Mouse (Mus musculus) MEL (cell line): ENCODE results near the gene Cd8a. TPM values are rescaled to one million over a fixed set of nuclear protein-coding genes. Genes with fewer than 3 reads are reported as not detected.
"Not testable (repeated sequence)": the region's sequence is repeated elsewhere in the genome, so short reads cannot be mapped to it uniquely, and the experiment has no call there.

ENCODE experiments used
- DNase-seq: peaks from one replicate; pipeline ENCODE4 v3.0.0; 2011; ENCODE audit warnings: low read depth, low spot score
- H3K27ac ChIP-seq: 2 replicates; pipeline ENCODE4 v1.5.1; 2012; ENCODE audit warnings: low read depth, mild to moderate bottlenecking, control low read depth, low read length, moderate library complexity; ENCODE audit not compliant: control insufficient read depth
- H3K27me3 ChIP-seq, 2 experiments: fragments of 150-350 bp in 1 of 2; sonication (generic) in 1 of 2; 2 replicates each; pipeline ENCODE4 v1.6.1; 2012; ENCODE audit warnings: low read length in 2 of 2, mild to moderate bottlenecking in 2 of 2, improper control_type of control experiment in 1 of 2, moderate library complexity in 1 of 2; ENCODE audit not compliant: insufficient read depth in 2 of 2, control insufficient read depth in 1 of 2
- H3K36me3 ChIP-seq, 2 experiments: 2 replicates each; pipeline ENCODE4 v1.6.1; 2012 to 2014; ENCODE audit warnings: low read length in 2 of 2, improper control_type of control experiment in 1 of 2, inconsistent platforms in 1 of 2, mild to moderate bottlenecking in 1 of 2; ENCODE audit not compliant: insufficient read depth in 2 of 2, control insufficient read depth in 1 of 2
- H3K4me1 ChIP-seq, 2 experiments: fragments of 150-350 bp in 1 of 2; sonication (generic) in 1 of 2; 2 replicates each; pipeline ENCODE4 v1.6.1; 2012; ENCODE audit warnings: low read length in 2 of 2, improper control_type of control experiment in 1 of 2, mild to moderate bottlenecking in 1 of 2; ENCODE audit not compliant: insufficient read depth in 2 of 2, control insufficient read depth in 1 of 2
- H3K4me3 ChIP-seq, 2 experiments: fragments of 150-350 bp in 1 of 2; sonication (generic) in 1 of 2; 2 replicates each; pipeline ENCODE4 v1.5.1; 2012; ENCODE audit warnings: low read depth in 2 of 2, low read length in 2 of 2, mild to moderate bottlenecking in 2 of 2, moderate library complexity in 2 of 2, control low read depth in 1 of 2, improper control_type of control experiment in 1 of 2; ENCODE audit not compliant: control insufficient read depth in 1 of 2, insufficient read depth in 1 of 2
- H3K79me2 ChIP-seq: 2 replicates; pipeline ENCODE4 v1.6.1; 2012; ENCODE audit warnings: mild to moderate bottlenecking, low read length, moderate library complexity; ENCODE audit not compliant: control insufficient read depth, poor library complexity, insufficient read depth
- H3K9ac ChIP-seq: 2 replicates; pipeline ENCODE4 v1.6.1; 2012; ENCODE audit warnings: low read depth, mild to moderate bottlenecking, control low read depth, low read length, moderate library complexity; ENCODE audit not compliant: control insufficient read depth, poor library complexity, severe bottlenecking
- H3K9me3 ChIP-seq: fragments of 150-350 bp; sonication (generic); replicated peaks from 2 replicates; pipeline ENCODE4 v1.6.1; 2012; ENCODE audit warnings: mild to moderate bottlenecking, low read length, improper control_type of control experiment, moderate library complexity; ENCODE audit not compliant: insufficient read depth
- CHD1 ChIP-seq: IDR thresholded peaks from 2 replicates; pipeline ENCODE4 v1.6.1; 2012; ENCODE audit warnings: low read depth, mild to moderate bottlenecking, inconsistent platforms, low read length, improper control_type of control experiment
- HCFC1 ChIP-seq: IDR thresholded peaks from 2 replicates; pipeline ENCODE4 v1.6.1; 2012; ENCODE audit warnings: low read depth, mild to moderate bottlenecking, inconsistent platforms, low read length, improper control_type of control experiment, moderate library complexity
- JUND ChIP-seq: IDR thresholded peaks from 2 replicates; pipeline ENCODE4 v1.6.1; 2011; ENCODE audit warnings: low read depth, mild to moderate bottlenecking, improper control_type of control experiment, low read length
- MAFK ChIP-seq: IDR thresholded peaks from 2 replicates; pipeline ENCODE4 v1.6.1; 2011; ENCODE audit warnings: low read depth, mild to moderate bottlenecking, low read length, improper control_type of control experiment, borderline replicate concordance
- MEF2A ChIP-seq: IDR thresholded peaks from 2 replicates; pipeline ENCODE4 v1.6.1; 2014; ENCODE audit warnings: low read depth, mild to moderate bottlenecking, inconsistent platforms, low read length, improper control_type of control experiment; ENCODE audit not compliant: poor library complexity, insufficient replicate concordance, severe bottlenecking; ENCODE audit errors: extremely low read depth
- MYB ChIP-seq: IDR thresholded peaks from 2 replicates; pipeline ENCODE4 v1.6.1; 2011; ENCODE audit warnings: mild to moderate bottlenecking, low read depth, low read length, improper control_type of control experiment
- POLR2A ChIP-seq, 2 experiments: IDR thresholded peaks; 2 replicates each; pipeline ENCODE4 v1.6.1; 2011 to 2012; ENCODE audit warnings: low read length in 2 of 2, mild to moderate bottlenecking in 2 of 2, control low read depth in 1 of 2, improper control_type of control experiment in 1 of 2, low read depth in 1 of 2, moderate library complexity in 1 of 2; ENCODE audit not compliant: control insufficient read depth in 1 of 2, insufficient read depth in 1 of 2, poor library complexity in 1 of 2
- SMC3 ChIP-seq: IDR thresholded peaks from 2 replicates; pipeline ENCODE4 v1.6.1; 2011; ENCODE audit warnings: low read depth, low read length, improper control_type of control experiment
- TBP ChIP-seq: IDR thresholded peaks from 2 replicates; pipeline ENCODE4 v1.8.0; 2011; ENCODE audit warnings: low read depth, low read length, improper control_type of control experiment
- ZNF384 ChIP-seq: IDR thresholded peaks from 2 replicates; pipeline ENCODE4 v1.6.1; 2012; ENCODE audit warnings: low read depth, mild to moderate bottlenecking, inconsistent platforms, low read length, improper control_type of control experiment
- polyA plus RNA-seq, 2 experiments: library from polyadenylated mRNA; stranded (reverse) in 1 of 2; unstranded in 1 of 2; fragments of >175 nt in 1 of 2; fragments of >200 nt in 1 of 2; gene quantifications; 2 replicates each; pipeline versions ENCODE4 v1.2.1 to v1.2.4; 2012; ENCODE audit warnings: low replicate concordance in 2 of 2, low read depth in 1 of 2; ENCODE audit not compliant: insufficient read length in 2 of 2, insufficient read depth in 1 of 2, missing spikeins in 1 of 2
- total RNA-seq: library from RNA; depleted of rRNA; stranded (reverse); fragments of 300-350 nt; gene quantifications from 2 replicates; pipeline ENCODE4 v1.2.3, GENCODE M21; 2012

The Cd8a gene
- total and polyA plus RNA-seq, 3 experiments = not detected

DNA sequence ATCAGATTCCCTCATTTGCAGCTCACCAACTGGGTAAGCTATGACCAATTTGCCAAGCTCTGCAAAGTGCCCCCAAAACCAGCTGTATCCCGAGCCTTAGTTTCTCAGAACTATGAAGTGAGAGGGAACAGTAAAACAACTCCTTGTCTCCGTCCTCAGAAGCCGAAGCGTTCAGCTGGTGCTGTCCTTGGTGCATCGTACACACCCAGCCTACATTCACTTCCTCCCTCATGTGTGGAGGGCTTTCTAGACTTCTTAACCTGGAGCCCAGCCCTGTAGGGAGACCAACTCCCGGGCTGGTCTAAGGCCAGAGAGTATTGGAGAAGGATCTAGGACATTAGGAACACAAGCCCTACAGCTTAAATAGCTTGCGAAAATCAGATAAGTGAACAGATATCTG is 42.7 kb upstream of the Cd8a start:
- Histone ChIP-seq H3K9ac (no peak overlapping the region), H3K9me3 (no peaks in the 10 kb centered on the region), H3K27me3 (peaks cover 1 to 3% of the 10 kb centered on the region in 2 experiments; a peak in 2 of 4 replicates), H3K27ac (no peak overlapping the region), H3K4me1 (no peaks in the 10 kb centered on the region), H3K4me3 (no peak overlapping the region), H3K36me3 (no peaks in the 10 kb centered on the region), H3K79me2 (no peaks in the 10 kb centered on the region)
- TF ChIP-seq SMC3 (no peak), HCFC1 (no peak), MYB (no peak)
- DNase-seq = no peak

DNA sequence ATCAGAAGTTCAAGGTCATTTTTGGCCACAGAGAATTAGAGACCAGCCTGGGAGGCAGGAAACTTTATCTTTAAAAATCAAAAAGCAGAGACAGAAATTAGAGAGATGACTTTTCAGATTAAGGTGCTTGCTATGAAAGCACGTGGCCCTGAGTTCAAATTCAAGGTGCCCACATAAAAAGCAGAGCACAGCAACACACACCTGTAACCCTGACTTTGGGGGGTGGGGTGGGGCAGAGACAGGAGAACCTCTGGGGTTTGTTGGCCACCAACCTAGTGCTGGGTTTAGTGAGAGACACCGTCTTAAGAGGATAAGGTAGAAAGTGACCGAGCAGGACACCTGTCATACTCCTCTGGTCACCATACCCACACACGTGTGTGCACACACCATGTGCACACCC is 41.7 kb upstream of the Cd8a start:
- H3K36me3 ChIP-seq, H3K4me3 ChIP-seq, H3K27me3 ChIP-seq, H3K9ac ChIP-seq, H3K27ac ChIP-seq, H3K9me3 ChIP-seq, H3K4me1 ChIP-seq, DNase-seq, H3K79me2 ChIP-seq: not testable (repeated sequence)

DNA sequence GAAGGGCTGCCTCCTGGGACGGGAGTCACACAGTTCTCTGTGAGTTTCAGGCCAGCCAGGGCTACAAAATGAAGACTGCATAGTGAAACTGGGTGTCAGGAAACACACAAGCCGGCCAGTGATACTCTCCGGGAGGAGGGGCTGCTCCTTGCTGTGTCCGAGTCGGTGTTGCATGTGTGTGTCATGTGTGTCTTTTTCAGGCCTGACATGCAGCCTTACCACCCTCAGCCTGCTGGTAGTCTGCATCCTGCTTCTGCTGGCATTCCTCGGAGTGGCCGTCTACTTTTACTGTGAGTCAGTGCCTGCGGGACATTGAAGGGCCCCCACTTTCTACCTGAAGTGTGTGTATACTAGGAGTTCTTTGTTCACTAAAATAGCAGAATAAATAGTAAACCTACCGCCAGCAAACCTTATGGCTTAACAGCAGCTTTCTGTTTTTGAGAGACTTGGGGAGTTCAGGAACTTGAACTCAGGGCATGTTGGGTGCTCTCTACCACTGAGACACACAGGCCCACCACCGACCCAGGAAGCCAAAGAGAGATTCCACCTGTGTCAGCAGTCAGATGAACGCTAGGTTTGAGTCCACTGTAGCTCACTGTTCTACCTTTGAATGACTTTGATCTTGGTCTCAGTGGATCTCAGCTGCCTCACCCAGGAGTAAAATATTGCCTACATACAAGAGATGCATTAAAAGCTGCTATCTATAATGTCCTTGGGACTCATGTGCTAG is 40.8 kb upstream of the Cd8a start:
- Histone ChIP-seq H3K27ac (no peak overlapping the region), H3K4me1 (no peaks in the 10 kb centered on the region), H3K36me3 (no peaks in the 10 kb centered on the region), H3K27me3 (no peaks in the 10 kb centered on the region; a peak in 1 of 4 replicates), H3K9ac (no peak overlapping the region), H3K4me3 (no peak overlapping the region), H3K9me3 (no peaks in the 10 kb centered on the region), H3K79me2 (no peaks in the 10 kb centered on the region)
- DNase-seq = no peak
- TF ChIP-seq JUND (no peak), CHD1 (no peak), TBP (no peak), MEF2A (no peak), MAFK (no peak), POLR2A (IDR thresholded peaks at IDR 0.05; ENCODE audit: control insufficient read depth in 1 of 2, insufficient read depth in 1 of 2, low read depth in 1 of 2, low read length in 2 of 2, poor library complexity in 1 of 2) (no peak), SMC3 (no peak), ZNF384 (no peak)
